Mouse (Mus musculus) bone marrow macrophage, adult 2 months (primary cell): ENCODE results near the gene Lime1.

ENCODE experiments used
- CTCF ChIP-seq: IDR thresholded peaks from 2 replicates; pipeline ENCODE4 v1.5.1; 2012; ENCODE audit warnings: low read depth, mild to moderate bottlenecking, low read length, moderate library complexity
- POLR2A ChIP-seq: IDR thresholded peaks from 2 replicates; pipeline ENCODE4 v1.6.1; 2012; ENCODE audit warnings: mild to moderate bottlenecking, low read depth, low read length, borderline replicate concordance

DNA sequence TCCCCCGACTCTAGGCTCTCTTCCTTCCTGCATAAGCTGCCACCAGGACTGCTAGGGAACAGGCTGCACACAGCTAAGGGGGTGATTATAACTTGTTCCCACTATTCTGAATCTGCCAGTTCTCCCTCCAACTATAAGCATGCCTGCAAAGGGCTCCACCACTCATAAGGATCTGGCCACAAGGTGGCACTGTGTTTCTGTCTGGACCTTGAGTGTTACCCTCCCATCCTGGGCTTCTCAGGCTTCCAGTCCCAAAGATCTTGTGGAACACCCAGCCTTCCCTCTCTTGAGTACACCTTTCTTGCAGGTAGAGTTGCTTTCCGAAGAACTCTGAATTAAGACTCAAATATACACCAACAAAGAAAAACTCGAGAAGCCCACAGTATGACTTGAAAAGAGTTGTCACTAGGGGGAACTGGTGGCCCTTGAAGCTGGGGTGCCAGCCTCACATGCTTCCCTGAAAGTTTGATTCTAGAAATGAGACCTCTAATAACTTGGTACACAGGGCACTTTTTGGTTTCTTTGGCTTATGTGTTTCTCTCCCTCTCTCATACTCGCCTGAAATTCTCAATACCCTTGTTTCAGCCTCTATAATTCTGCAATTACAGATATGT, 12.8 kb downstream of the Lime1 start:
- TF ChIP-seq CTCF (peak; percentile 96), POLR2A (no peak)
